Mouse (Mus musculus) neural tube, embryonic 14.5 days (tissue): ENCODE measurements around the gene Gdnf. TPM values are rescaled to one million over a fixed set of nuclear protein-coding genes. Genes with fewer than 3 reads are reported as not detected.

Source experiments
- ATAC-seq: fragments of 200-750 bp; cut with Nextera tagmentation; 2 replicates; pipeline ENCODE4 v1.8.0; 2017; ENCODE audit warnings: low read depth, mild to moderate bottlenecking, moderate TSS enrichment, moderate library complexity
- H3K27ac ChIP-seq: fragments of 300-500 bp; sonication (generic); 2 replicates; pipeline ENCODE4 v1.5.1; 2014; ENCODE audit warnings: low read depth, mild to moderate bottlenecking, control low read depth, low read length, moderate library complexity, mixed read lengths
- H3K27me3 ChIP-seq: fragments of 300-500 bp; sonication (generic); 2 replicates; pipeline ENCODE4 v1.6.1; 2014; ENCODE audit warnings: low read length; ENCODE audit not compliant: control insufficient read depth, insufficient read depth
- H3K36me3 ChIP-seq: fragments of 300-500 bp; sonication (generic); 2 replicates; pipeline ENCODE4 v1.6.1; 2014; ENCODE audit warnings: low read length, mixed read lengths; ENCODE audit not compliant: control insufficient read depth, insufficient read depth
- H3K4me1 ChIP-seq: fragments of 300-500 bp; sonication (generic); 2 replicates; pipeline ENCODE4 v1.6.1; 2014; ENCODE audit warnings: low read length; ENCODE audit not compliant: control insufficient read depth, insufficient read depth
- H3K4me2 ChIP-seq: fragments of 300-500 bp; sonication (generic); 2 replicates; pipeline ENCODE4 v1.6.1; 2014; ENCODE audit warnings: mild to moderate bottlenecking, low read depth, low read length, control low read depth
- H3K4me3 ChIP-seq: fragments of 300-500 bp; sonication (generic); 2 replicates; pipeline ENCODE4 v1.5.1; 2014; ENCODE audit warnings: low read depth, low read length, control low read depth, mixed read lengths
- H3K9ac ChIP-seq: fragments of 300-500 bp; sonication (generic); replicated peaks from 2 replicates; pipeline ENCODE4 v1.6.1; 2014; ENCODE audit warnings: low read depth, mild to moderate bottlenecking, control low read depth, low read length, mixed read lengths
- H3K9me3 ChIP-seq: fragments of 300-500 bp; sonication (generic); 2 replicates; pipeline ENCODE4 v1.6.1; 2016; ENCODE audit warnings: low read length; ENCODE audit not compliant: control insufficient read depth
- WGBS: fragments of 180-500 bp; shearing (Covaris S2); extraction: QIAGEN DNeasy Blood & Tissue Kit; methylation state at CpG from one replicate; pipeline ENCODE4 v1.1.7; 2014; 5-methylcytosine and 5-hydroxymethylcytosine counted together
- polyA plus RNA-seq: library from polyadenylated mRNA; unstranded; fragments of >200 nt; fragmentation: Nextera tagmentation; extraction: Ambion mirVana; gene quantifications from 2 replicates; pipeline ENCODE4 v1.2.1, GENCODE M21; 2014

The Gdnf gene
- 0.12 and 0.16 TPM in 2 replicates for polyA plus RNA-seq

DNA sequence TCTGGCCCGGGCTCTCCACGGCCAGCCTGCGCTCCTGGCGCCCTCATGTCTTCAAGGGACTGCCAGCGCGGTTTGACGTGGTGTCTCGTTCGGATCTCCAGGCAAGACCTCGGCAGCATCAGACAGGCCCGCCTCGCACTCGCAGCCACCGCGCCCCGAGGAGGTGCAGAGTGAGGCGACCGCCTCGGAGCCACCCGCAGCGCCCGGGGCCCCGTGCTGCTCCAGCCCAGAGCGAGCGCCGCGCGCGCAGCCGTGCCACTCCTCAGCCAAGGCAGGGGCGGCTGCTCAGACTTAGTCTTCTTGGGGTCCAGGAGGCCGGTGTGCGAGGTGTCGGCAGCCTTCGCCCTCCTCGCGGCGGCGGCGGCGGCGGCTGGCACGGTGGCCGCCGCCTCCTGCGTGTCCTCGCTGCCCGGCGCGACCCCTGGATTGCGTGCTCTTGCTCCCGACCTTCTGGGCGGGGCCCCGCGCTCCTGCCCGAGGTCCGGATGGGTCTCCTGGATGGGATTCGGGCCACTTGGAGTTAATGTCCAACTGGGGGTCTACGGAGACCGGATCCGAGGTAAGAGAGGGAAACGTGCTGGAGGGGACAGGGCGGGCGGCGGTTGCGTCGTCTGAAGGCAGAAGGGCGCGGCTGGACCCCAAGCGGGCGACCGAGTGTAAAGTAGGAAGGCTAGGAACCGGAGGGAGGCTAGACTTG is at the start of gene Gdnf:
TSS of gene Gdnf (plus strand) at position 291 of the 697 bp plus-strand sequence.
- under 1% methylated on average over 57 of the region's 73 CpGs for WGBS
- peak; percentile 76 for ATAC-seq
- Histone ChIP-seq H3K4me2 (peak within 1 kb of the TSS; percentile 83), H3K27ac (no peak within 1 kb of the TSS), H3K4me1 (peaks cover 24% of the 10 kb centered on the region), H3K27me3 (peaks cover 75% of the 10 kb centered on the region), H3K9ac (peak within 1 kb of the TSS; percentile 42), H3K36me3 (no peaks in the 10 kb centered on the region), H3K4me3 (peak within 1 kb of the TSS; percentile 50), H3K9me3 (no peaks in the 10 kb centered on the region)

DNA sequence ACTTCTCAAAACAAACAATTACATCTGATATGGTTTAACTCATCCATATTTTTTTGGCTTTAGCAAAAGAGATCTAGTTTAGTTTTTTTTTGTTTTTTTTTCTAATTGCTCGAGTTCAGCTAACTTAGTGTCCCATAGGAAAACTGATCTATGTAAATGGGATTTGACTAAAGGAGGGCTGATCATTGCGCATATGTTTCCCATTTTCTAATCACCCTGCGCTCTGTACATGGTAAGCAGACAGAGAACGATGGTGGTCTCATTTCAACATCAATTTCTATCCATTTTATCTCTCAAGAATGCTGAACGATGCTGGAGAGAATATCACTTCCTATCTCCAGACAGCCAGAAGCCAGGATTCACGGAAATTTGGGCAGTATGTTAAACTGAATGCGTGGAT is 43.5 kb upstream of the Gdnf start:
- Histone ChIP-seq H3K27ac (no peak overlapping the region), H3K9ac (no peak overlapping the region), H3K4me1 (no peaks in the 10 kb centered on the region), H3K4me2 (no peak overlapping the region), H3K27me3 (no peaks in the 10 kb centered on the region), H3K36me3 (no peaks in the 10 kb centered on the region), H3K9me3 (no peaks in the 10 kb centered on the region), H3K4me3 (no peak overlapping the region)
- no peak for ATAC-seq
- 93% methylated on average over 7 of the region's 7 CpGs for WGBS

DNA sequence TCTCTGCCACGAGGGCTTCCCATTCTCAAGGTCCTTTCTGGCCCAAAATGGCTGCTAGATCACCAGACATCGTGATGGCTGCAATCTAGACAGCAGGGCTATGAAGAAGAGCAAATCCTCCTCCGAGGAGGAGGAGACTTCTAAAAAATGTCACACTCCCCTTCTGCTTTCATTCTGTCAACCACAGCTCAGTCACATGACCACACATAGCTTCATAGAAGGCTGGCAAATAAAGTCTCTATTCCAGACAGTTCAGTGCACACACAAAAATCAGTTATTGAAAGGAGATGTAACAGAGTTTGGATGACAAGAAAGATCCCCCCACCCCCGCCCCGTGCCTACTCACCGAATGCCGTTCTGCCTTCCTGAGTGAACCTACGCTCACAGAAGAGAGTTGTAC is 37.7 kb upstream of the Gdnf start:
- Histone ChIP-seq H3K27me3 (no peaks in the 10 kb centered on the region), H3K9me3 (no peaks in the 10 kb centered on the region), H3K36me3 (no peaks in the 10 kb centered on the region), H3K27ac (no peak overlapping the region), H3K9ac (no peak overlapping the region), H3K4me1 (no peaks in the 10 kb centered on the region), H3K4me2 (no peak overlapping the region), H3K4me3 (no peak overlapping the region)
- 91% methylated on average over 8 of the region's 8 CpGs for WGBS
- ATAC-seq = no peak

DNA sequence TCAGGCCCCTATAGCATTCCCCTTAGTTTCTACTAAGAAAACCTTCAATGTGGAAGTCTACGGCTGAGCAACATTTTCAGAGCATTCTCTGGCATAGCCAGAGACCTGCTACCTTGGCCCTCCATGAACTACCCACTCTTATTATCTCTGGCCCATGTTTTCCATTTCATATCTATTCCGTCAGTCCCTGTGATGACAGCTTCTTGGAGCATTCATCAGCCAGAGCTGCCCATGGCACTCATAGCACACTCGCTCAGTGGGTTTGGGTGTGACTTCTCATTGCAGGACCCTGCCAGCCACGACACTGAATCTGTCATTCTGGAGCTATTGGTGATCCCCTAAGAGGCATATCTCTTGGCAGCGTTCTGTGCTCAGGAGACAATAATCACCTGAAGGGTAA is 29.1 kb upstream of the Gdnf start:
- H3K4me2 ChIP-seq = no peak overlapping the region
- H3K36me3 ChIP-seq = no peaks in the 10 kb centered on the region
- WGBS = 89% methylated on average over 5 of the region's 5 CpGs
- H3K9ac ChIP-seq = no peak overlapping the region
- no peaks in the 10 kb centered on the region for H3K9me3 ChIP-seq
- H3K4me1 ChIP-seq = no peaks in the 10 kb centered on the region
- H3K27ac ChIP-seq = no peak overlapping the region
- H3K27me3 ChIP-seq = no peaks in the 10 kb centered on the region
- no peak for ATAC-seq
- no peak overlapping the region for H3K4me3 ChIP-seq

DNA sequence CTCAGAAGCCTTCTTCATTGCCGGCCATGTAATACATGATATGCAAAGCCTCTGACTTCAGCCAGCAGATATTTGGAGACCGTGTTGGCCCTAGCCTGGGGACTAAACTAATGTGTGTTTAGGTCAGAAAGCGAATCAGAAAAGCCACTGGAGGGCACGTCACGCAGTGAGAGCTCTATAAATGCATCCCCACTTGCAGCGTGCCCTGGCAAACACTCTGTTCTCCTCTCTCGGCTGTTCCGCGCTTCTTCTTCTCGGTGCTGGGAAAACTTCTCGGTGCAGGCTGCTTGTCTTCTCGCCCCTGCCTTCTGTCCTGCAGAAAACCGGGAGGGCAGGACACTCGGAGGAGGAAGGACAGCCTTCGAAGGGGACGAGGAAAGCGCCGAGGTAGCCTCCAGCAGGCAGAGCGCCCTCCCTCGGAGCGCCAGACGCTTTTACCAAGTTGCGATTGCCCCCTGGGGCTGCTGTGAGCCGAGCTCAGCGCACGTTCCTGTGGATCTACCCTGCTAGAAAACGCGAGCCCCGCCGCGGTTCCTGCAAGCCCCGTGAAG is 730 bp upstream of the Gdnf start:
- peak; percentile 9; the same call in 1 of the 2 replicates for ATAC-seq
- Histone ChIP-seq H3K9ac (peak overlapping the region; percentile 42), H3K27ac (no peak overlapping the region), H3K36me3 (no peaks in the 10 kb centered on the region), H3K4me1 (peaks cover 16% of the 10 kb centered on the region), H3K27me3 (peaks cover 67% of the 10 kb centered on the region), H3K4me3 (peak overlapping the region; percentile 50), H3K4me2 (peak overlapping the region; percentile 83), H3K9me3 (no peaks in the 10 kb centered on the region)
- WGBS = 1% methylated on average over 32 of the region's 32 CpGs

DNA sequence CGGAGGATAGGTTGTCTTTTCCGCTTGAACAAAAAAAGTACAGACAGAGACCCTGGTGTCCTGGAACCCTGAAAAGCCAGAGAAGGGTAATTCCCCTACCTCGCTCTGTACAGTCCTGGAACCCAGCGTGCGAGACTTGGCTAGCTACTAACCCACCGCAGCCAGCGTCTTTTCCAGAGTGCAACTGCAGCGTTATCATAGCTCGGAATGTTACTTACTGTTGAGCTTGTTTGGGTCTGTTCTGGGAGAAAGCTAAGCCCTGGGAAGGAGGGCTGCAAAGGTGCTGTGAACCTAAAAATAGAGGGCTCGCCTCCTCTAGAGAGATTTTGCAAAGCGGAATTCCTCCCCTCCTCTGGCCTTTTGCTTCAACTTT is 593 bp downstream of the Gdnf start:
- no peaks in the 10 kb centered on the region for H3K9me3 ChIP-seq
- no peak overlapping the region for H3K9ac ChIP-seq
- no peaks in the 10 kb centered on the region for H3K36me3 ChIP-seq
- peak overlapping the region; percentile 50 for H3K4me3 ChIP-seq
- H3K27me3 ChIP-seq = peaks cover 80% of the 10 kb centered on the region
- no peak overlapping the region for H3K27ac ChIP-seq
- WGBS = 3% methylated on average over 11 of the region's 11 CpGs
- ATAC-seq = no peak
- H3K4me1 ChIP-seq = peaks cover 25% of the 10 kb centered on the region
- peak overlapping the region; percentile 83 for H3K4me2 ChIP-seq

DNA sequence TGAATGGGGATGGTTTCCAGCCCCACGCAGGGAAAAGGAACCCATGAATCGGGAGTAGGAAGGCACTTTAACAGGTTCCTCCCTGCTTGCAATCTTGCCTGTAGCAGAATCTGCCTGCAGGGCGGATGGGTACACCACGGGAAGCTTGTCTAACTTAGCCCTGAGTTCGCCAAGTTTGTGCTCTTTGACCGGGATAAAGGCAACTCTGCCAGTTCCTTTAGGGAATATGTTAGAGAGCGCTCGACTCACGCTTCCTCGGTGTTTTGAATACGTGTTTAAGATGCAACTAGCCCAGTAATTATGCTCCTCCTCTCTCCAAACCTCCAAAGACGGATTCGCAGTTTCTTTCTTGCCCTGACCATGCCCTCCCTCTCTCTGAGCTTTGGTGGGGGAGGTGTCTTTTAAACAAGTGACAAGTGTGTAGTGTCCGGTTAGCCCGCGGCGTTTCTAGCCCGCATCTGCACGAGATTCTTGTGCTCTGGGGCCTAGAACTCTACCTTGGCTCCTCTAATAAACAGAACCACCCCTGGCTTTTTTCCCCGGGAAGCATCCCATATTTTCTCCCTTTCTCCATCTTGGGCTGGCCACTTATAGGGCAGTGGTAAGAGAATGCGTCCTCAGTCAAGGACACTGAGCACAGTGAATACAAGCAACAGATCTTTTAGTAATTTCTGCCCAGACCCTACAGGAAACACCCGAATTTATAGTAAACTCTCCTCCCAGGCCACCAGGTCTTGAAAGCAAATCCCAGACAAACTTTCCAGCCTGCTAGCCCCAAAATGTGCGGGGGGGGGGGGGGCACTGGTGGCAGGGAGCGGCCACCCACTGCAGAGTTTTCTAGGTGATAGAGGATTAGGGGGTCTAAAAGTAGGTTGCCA is 1.4 kb downstream of the Gdnf start:
- Histone ChIP-seq H3K27ac (no peak overlapping the region), H3K4me3 (no peak overlapping the region; the same call in 1 of the 2 replicates), H3K36me3 (no peaks in the 10 kb centered on the region), H3K4me2 (peak overlapping the region; percentile 83; the same call in 1 of the 2 replicates), H3K27me3 (peaks cover 89% of the 10 kb centered on the region), H3K9me3 (no peaks in the 10 kb centered on the region), H3K4me1 (peaks cover 25% of the 10 kb centered on the region), H3K9ac (no peak overlapping the region)
- WGBS = 3% methylated on average over 24 of the region's 24 CpGs
- ATAC-seq = no peak

DNA sequence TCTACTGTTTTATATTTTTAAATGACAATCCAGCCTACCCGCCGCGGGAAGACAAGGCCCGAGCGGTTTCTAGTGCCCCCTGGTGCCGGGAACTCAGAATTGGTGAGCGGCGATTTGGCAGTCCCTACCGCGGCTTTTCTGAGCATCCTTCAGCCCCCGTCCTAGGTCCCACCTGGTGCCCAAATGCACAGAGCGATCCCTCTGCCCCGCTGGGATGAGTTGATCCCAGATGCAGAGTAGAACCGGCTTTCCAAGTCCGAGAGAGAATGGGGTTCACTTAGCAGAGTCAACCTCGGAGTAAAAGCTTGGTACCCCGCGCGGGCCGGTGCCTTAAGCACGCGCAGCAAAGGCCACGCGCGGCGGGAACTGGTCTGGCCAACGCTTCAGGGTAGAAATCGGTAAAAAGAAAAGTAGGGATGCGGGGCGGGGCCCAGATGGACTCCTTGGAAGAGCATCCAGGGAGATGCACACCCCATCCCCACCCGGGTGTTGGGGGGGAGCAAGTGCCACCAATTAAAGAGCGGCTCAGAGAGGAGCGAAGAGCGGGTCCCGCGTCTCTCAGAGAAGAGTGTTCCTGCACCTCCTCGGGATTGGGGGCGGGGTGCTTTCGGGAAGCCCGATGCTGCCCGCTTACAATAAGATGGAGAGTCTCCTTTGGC is 2.4 kb downstream of the Gdnf start:
- peak overlapping the region; percentile 96 for H3K4me2 ChIP-seq
- WGBS = 1% methylated on average over 41 of the region's 41 CpGs
- peak overlapping the region; percentile 47 for H3K4me3 ChIP-seq
- no peaks in the 10 kb centered on the region for H3K9me3 ChIP-seq
- no peaks in the 10 kb centered on the region for H3K36me3 ChIP-seq
- H3K9ac ChIP-seq = peak overlapping the region; percentile 47
- H3K27ac ChIP-seq = no peak overlapping the region
- peaks cover 25% of the 10 kb centered on the region for H3K4me1 ChIP-seq
- peak; percentile 58 for ATAC-seq
- H3K27me3 ChIP-seq = peaks cover 92% of the 10 kb centered on the region
